Mouse (Mus musculus): ENCODE data around the gene Mpo. TPM values are rescaled to one million over a fixed set of nuclear protein-coding genes. Genes with fewer than 3 reads are reported as not detected.

The Mpo gene
- total and polyA plus RNA-seq, 2 experiments from 2014 or later: not detected

DNA sequence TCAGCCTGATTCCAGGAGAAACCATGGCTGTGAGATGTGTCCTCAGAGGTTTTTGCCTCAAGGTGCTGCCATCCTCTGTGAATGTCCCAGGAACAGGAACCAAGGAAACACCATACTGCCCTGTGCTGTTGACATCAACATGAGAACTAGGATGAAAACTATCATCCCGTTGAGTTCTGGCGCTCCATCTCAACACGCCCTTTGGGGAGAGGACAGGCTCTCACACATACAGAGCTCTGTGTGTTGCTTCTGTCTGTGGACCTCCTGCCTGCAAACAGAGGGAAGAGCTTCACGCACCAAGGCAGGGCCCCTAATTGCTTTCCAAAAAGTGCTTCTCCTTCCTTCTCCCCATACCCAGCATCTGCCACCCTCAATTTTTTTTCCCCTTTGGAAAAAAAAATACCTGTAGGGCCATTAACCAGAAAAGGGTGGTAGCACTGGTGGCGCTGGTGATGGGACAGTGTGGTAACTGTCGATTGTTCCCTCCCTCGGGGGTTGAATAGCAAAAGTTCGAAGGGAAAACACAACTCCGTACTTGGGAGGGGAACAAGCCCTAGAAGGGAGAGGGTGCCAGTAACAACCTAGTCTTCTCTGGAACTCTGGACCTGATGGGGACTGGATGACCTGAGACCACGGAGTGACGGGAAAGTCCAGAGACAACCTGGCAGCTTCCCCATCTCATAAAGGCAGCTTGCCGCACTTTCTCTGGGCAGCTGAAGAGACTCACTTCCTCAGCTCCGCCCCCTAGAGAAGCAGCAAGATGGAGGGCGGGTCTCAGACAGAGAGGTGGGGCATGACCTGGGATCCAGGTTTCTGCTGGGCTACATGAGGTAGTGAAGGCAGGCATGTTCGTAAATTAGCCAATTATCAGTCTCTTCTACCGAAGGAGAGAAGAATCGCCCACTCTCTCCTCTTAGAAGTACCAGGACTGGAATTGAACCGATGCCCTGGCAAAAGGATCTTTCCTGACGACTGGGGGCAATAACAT, 45.0 kb upstream of the Mpo start:
- H3K9me3 ChIP-seq (ENCODE audit: low read length): no peaks in the 10 kb centered on the region
- H3K27me3 ChIP-seq (ENCODE audit: insufficient read depth, low read length): no peaks in the 10 kb centered on the region
- no peak for DNase-seq (ENCODE audit: low spot score)
- ATAC-seq (ENCODE audit: low FRiP score): no peak
- TF ChIP-seq CTCF (IDR thresholded peaks at IDR 0.05): no peak
- no peak overlapping the region for H3K27ac ChIP-seq (ENCODE audit: low read depth, low read length)
- no peak overlapping the region for H3K9ac ChIP-seq (replicated peaks; ENCODE audit: low read length, poor library complexity, severe bottlenecking)
- H3K36me3 ChIP-seq (ENCODE audit: insufficient read depth, low read length): peaks cover 10% of the 10 kb centered on the region
- no peaks in the 10 kb centered on the region for H3K4me1 ChIP-seq (ENCODE audit: insufficient read depth, low read length)
- H3K4me2 ChIP-seq (ENCODE audit: low read depth, low read length, poor library complexity, severe bottlenecking): no peak overlapping the region
- H3K4me3 ChIP-seq (ENCODE audit: low read depth, low read length): no peak overlapping the region
- 46% methylated on average over 19 of the region's 19 CpGs for WGBS

DNA sequence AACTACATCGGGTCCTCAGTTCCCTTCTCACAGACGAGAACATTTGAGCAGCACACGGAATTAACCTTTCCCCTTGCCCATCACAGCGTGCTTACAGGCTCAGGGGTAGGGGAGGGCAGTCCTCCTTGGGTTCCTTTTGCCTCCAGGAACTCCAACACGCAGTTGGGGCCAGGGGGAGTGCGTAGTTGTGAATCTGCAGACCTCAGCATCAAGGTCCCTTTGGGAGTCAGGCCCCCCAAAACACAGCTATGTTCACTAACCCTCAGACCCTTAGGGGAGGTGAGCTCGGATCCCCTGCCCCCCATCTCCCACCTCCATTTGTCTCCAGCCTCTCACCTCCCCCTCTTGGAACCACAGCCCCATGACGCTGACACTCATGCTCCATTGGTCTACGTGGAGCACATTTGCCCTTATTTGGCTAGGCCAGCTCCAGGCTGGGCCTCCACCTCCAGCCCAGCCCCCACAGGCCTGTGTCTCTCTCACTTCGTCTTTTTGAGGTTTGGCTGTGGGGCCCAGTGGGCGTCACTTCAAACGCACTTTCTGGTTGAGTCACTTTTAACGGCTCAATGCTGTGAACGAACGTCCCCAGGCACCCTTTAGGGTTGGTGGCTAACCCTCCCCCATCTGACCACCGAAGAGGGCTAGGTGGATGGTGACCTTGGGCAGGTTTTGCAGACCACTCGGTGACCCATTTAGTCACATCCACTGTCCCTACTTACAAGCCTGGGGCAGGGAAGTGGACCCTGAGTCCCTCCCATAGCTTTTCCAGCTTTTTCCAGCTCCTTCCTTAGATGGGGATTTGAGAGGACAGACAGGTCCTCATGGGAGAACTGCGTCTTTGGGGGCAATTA, 44.0 kb upstream of the Mpo start:
- H3K27me3 ChIP-seq (ENCODE audit: insufficient read depth, low read length): no peaks in the 10 kb centered on the region
- no peaks in the 10 kb centered on the region for H3K9me3 ChIP-seq (ENCODE audit: low read length)
- no peak for ATAC-seq (ENCODE audit: low FRiP score)
- H3K4me2 ChIP-seq (ENCODE audit: low read depth, low read length, poor library complexity, severe bottlenecking): no peak overlapping the region
- H3K36me3 ChIP-seq (ENCODE audit: insufficient read depth, low read length): peaks cover 5% of the 10 kb centered on the region
- H3K4me1 ChIP-seq (ENCODE audit: insufficient read depth, low read length): no peaks in the 10 kb centered on the region
- H3K27ac ChIP-seq (ENCODE audit: low read depth, low read length): no peak overlapping the region
- no peak overlapping the region for H3K9ac ChIP-seq (replicated peaks; ENCODE audit: low read length, poor library complexity, severe bottlenecking)
- TF ChIP-seq CTCF (IDR thresholded peaks at IDR 0.05): no peak
- no peak overlapping the region for H3K4me3 ChIP-seq (ENCODE audit: low read depth, low read length)
- 53% methylated on average over 18 of the region's 18 CpGs for WGBS
- no peak for DNase-seq (ENCODE audit: low spot score)

DNA sequence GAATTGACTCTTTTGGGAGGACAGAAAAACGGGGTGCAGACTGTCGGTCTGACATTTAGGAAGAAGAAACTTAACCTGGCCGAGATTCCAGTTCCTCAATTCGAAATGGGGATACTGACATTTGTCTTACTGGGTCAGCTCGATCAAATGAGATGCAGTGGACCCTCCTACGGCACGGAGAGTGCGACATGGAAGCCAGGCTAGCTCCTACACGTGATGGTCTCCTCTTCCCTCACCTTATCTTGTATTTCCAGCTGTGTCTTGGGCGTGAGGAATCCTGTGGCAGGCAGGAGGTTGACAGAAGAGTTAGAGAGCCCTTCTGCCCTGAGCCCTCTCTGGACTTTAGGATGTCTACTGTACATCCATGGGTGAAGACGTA, 43.3 kb upstream of the Mpo start:
- Histone ChIP-seq H3K27me3 (ENCODE audit: insufficient read depth, low read length) (no peaks in the 10 kb centered on the region), H3K36me3 (ENCODE audit: insufficient read depth, low read length) (no peaks in the 10 kb centered on the region), H3K4me2 (ENCODE audit: low read depth, low read length, poor library complexity, severe bottlenecking) (no peak overlapping the region), H3K4me3 (ENCODE audit: low read depth, low read length) (no peak overlapping the region), H3K4me1 (ENCODE audit: insufficient read depth, low read length) (no peaks in the 10 kb centered on the region), H3K9ac (replicated peaks; ENCODE audit: low read length, poor library complexity, severe bottlenecking) (no peak overlapping the region), H3K9me3 (ENCODE audit: low read length) (no peaks in the 10 kb centered on the region), H3K27ac (ENCODE audit: low read depth, low read length) (no peak overlapping the region)
- DNase-seq (ENCODE audit: low spot score) (no peak), ATAC-seq (ENCODE audit: low FRiP score) (no peak)
- WGBS: 84% methylated on average over 11 of the region's 11 CpGs
- TF ChIP-seq CTCF (IDR thresholded peaks at IDR 0.05): no peak

DNA sequence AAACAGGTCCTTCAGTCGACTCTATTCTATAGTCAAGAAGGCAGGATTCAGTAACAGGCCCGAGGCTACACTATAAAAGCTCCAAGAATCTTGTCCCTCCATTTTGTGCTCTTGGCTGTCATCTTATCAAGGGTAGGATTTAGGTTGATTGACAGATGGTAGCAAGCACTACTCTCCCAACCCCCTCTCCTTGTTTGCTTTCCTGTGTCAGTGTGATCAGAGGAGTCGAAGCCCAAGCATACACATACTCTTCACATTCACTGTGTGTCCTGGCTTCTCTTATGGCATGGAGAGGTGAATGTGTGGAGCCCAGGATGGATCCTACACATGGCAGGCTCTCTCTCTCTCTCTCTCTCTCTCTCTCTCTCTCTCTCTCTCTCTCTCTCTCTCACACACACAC, 42.9 kb upstream of the Mpo start:
- TF ChIP-seq CTCF (IDR thresholded peaks at IDR 0.05): no peak
- no peak overlapping the region for H3K27ac ChIP-seq (ENCODE audit: low read depth, low read length)
- no peak overlapping the region for H3K4me3 ChIP-seq (ENCODE audit: low read depth, low read length)
- WGBS: 75% methylated on average over 3 of the region's 3 CpGs
- no peaks in the 10 kb centered on the region for H3K9me3 ChIP-seq (ENCODE audit: low read length)
- no peak overlapping the region for H3K9ac ChIP-seq (replicated peaks; ENCODE audit: low read length, poor library complexity, severe bottlenecking)
- no peaks in the 10 kb centered on the region for H3K36me3 ChIP-seq (ENCODE audit: insufficient read depth, low read length)
- H3K4me2 ChIP-seq (ENCODE audit: low read depth, low read length, poor library complexity, severe bottlenecking): no peak overlapping the region
- DNase-seq (ENCODE audit: low spot score) (no peak), ATAC-seq (ENCODE audit: low FRiP score) (no peak)
- H3K4me1 ChIP-seq (ENCODE audit: insufficient read depth, low read length): no peaks in the 10 kb centered on the region
- no peaks in the 10 kb centered on the region for H3K27me3 ChIP-seq (ENCODE audit: insufficient read depth, low read length)

DNA sequence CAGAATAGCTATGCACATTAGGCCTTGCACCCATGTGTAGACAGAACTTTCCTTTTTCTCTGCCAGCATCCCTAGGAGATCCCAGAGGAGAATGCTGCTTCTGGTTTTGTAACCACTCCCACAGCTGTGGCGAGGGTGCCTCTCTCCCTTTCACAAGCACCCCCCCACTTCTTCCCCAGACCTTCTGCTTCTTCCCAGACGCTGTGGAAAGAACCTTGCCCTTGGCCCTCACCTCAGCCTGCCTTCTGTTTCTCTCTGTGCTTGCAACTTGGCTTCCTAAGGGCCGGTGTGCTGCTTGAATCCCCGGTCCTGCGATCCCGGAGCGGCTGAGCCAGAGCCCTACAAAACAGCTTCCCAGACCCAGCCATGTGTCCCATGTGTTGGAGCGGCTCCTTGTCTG, 42.4 kb upstream of the Mpo start:
- no peak for DNase-seq (ENCODE audit: low spot score)
- TF ChIP-seq CTCF (IDR thresholded peaks at IDR 0.05): no peak
- no peak overlapping the region for H3K9ac ChIP-seq (replicated peaks; ENCODE audit: low read length, poor library complexity, severe bottlenecking)
- H3K36me3 ChIP-seq (ENCODE audit: insufficient read depth, low read length): no peaks in the 10 kb centered on the region
- H3K27me3 ChIP-seq (ENCODE audit: insufficient read depth, low read length): no peaks in the 10 kb centered on the region
- H3K4me3 ChIP-seq (ENCODE audit: low read depth, low read length): no peak overlapping the region
- no peak for ATAC-seq (ENCODE audit: low FRiP score)
- no peak overlapping the region for H3K27ac ChIP-seq (ENCODE audit: low read depth, low read length)
- no peaks in the 10 kb centered on the region for H3K9me3 ChIP-seq (ENCODE audit: low read length)
- no peaks in the 10 kb centered on the region for H3K4me1 ChIP-seq (ENCODE audit: insufficient read depth, low read length)
- 88% methylated on average over 8 of the region's 8 CpGs for WGBS
- no peak overlapping the region for H3K4me2 ChIP-seq (ENCODE audit: low read depth, low read length, poor library complexity, severe bottlenecking)
